Mouse (Mus musculus): Measurements from ENCODE around the gene Oard1.

- TF ChIP-seq POLR2A (IDR thresholded peaks at IDR 0.05; ENCODE audit: borderline replicate concordance, low read depth, low read length) (no peak), CTCF (IDR thresholded peaks at IDR 0.05; ENCODE audit: low read depth, low read length) (no peak)
These were observed 24.0 kb downstream of the Oard1 start for GRCm38 (mm10) chr17:48433689-48434330.

Data from bone marrow macrophage, adult 2 months (primary cell).